Mouse (Mus musculus) stomach, postnatal 0 days (tissue): ENCODE results near the gene Gmds. TPM values are rescaled to one million over a fixed set of nuclear protein-coding genes. Genes with fewer than 3 reads are reported as not detected.

Experiments
- ATAC-seq: fragments of 200-750 bp; cut with Nextera tagmentation; 2 replicates; pipeline ENCODE4 v1.8.0; 2017; ENCODE audit not compliant: low FRiP score, low TSS enrichment
- DNase-seq: peaks from one replicate; pipeline ENCODE4 v3.0.0-alpha.2; 2016; ENCODE audit warnings: low spot score
- H3K27ac ChIP-seq: fragments of 300-500 bp; sonication (generic); replicated peaks from 2 replicates; pipeline ENCODE4 v1.5.1; 2014; ENCODE audit warnings: mild to moderate bottlenecking, control low read depth
- H3K27me3 ChIP-seq: fragments of 300-500 bp; sonication (generic); 2 replicates; pipeline ENCODE4 v1.6.1; 2014; ENCODE audit warnings: low read length; ENCODE audit not compliant: control insufficient read depth, insufficient read depth
- H3K36me3 ChIP-seq: fragments of 300-500 bp; sonication (generic); 2 replicates; pipeline ENCODE4 v1.6.1; 2014; ENCODE audit warnings: low read length, mixed read lengths; ENCODE audit not compliant: control insufficient read depth, insufficient read depth
- H3K4me1 ChIP-seq: fragments of 300-500 bp; sonication (generic); replicated peaks from 2 replicates; pipeline ENCODE4 v1.6.1; 2014; ENCODE audit warnings: antibody characterized with exemption; ENCODE audit not compliant: control insufficient read depth, insufficient read depth
- H3K4me2 ChIP-seq: fragments of 300-500 bp; sonication (generic); replicated peaks from 2 replicates; pipeline ENCODE4 v1.6.1; 2014; ENCODE audit warnings: low read depth, mild to moderate bottlenecking, control low read depth, moderate library complexity
- H3K4me3 ChIP-seq: fragments of 300-500 bp; sonication (generic); 2 replicates; pipeline ENCODE4 v1.5.1; 2014; ENCODE audit warnings: low read depth, low read length, control low read depth
- H3K9ac ChIP-seq: fragments of 300-500 bp; sonication (generic); 2 replicates; pipeline ENCODE4 v1.6.1; 2014; ENCODE audit warnings: mild to moderate bottlenecking, low read length, control low read depth, mixed read lengths
- H3K9me3 ChIP-seq: fragments of 300-500 bp; sonication (generic); 2 replicates; pipeline ENCODE4 v1.6.1; 2016; ENCODE audit warnings: low read length; ENCODE audit not compliant: control insufficient read depth
- CTCF ChIP-seq: IDR thresholded peaks from 2 replicates; pipeline ENCODE4 v1.5.1; 2016; ENCODE audit warnings: antibody characterized with exemption, low read depth, mild to moderate bottlenecking, moderate library complexity
- EP300 ChIP-seq: optimal IDR thresholded peaks from 2 replicates; pipeline ENCODE3; 2016; ENCODE audit warnings: antibody characterized with exemption
- WGBS: fragments of 180-500 bp; shearing (Covaris S2); extraction: QIAGEN DNeasy Blood & Tissue Kit; methylation state at CpG from one replicate; pipeline ENCODE4 v1.1.7; 2014; 5-methylcytosine and 5-hydroxymethylcytosine counted together
- polyA plus RNA-seq: library from polyadenylated mRNA; unstranded; fragments of >200 nt; fragmentation: Nextera tagmentation; extraction: Ambion mirVana; gene quantifications from 2 replicates; pipeline ENCODE4 v1.2.1, GENCODE M21; 2015

Gmds gene
- polyA plus RNA-seq, 1 experiment from 2014 or later = 102 TPM

DNA sequence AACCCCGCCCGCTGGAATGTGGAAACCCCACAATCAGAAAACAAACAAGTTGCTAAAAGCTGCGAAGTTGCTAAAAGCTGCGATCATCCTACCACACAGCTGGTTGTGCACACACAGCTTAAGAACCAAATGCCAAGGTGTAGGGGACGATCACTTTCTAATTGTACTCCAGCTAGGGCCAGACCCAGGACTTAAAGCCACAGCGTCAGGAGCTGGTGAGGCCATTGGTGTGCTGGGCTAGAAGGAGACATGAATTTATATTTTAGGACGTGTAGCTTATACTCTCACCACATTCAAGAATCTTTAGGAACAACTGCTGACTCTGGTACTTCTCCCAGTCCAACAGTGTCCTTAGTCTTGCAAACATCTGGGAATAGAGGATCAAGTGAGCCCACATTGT, 534.0 kb downstream of the Gmds start:
- H3K4me3 ChIP-seq = no peak overlapping the region
- DNase-seq (no peak), ATAC-seq (no peak)
- WGBS = 22% methylated on average over 7 of the region's 7 CpGs
- no peaks in the 10 kb centered on the region for H3K36me3 ChIP-seq
- no peak overlapping the region for H3K9ac ChIP-seq
- H3K4me1 ChIP-seq = no peaks in the 10 kb centered on the region; the same call in 1 of the 2 replicates
- TF ChIP-seq CTCF = no peak
- TF ChIP-seq EP300 = no peak
- no peak overlapping the region for H3K4me2 ChIP-seq
- H3K27ac ChIP-seq = no peak overlapping the region
- H3K27me3 ChIP-seq = peaks cover 13% of the 10 kb centered on the region; the same call in 1 of the 2 replicates
- H3K9me3 ChIP-seq = no peaks in the 10 kb centered on the region

- no peak for DNase-seq
- no peak overlapping the region for H3K4me2 ChIP-seq
Measured at GRCm38 (mm10) chr13:31803166-31804093, 535.1 kb downstream of the Gmds start.

GRCm38 (mm10) chr13:31802447-31802846, 536.1 kb downstream of the Gmds start:
- Histone ChIP-seq H3K4me1 (no peaks in the 10 kb centered on the region; the same call in 1 of the 2 replicates), H3K9me3 (no peaks in the 10 kb centered on the region), H3K4me3 (no peak overlapping the region), H3K27ac (no peak overlapping the region), H3K36me3 (no peaks in the 10 kb centered on the region), H3K27me3 (peaks cover 13% of the 10 kb centered on the region; the same call in 1 of the 2 replicates), H3K4me2 (no peak overlapping the region), H3K9ac (no peak overlapping the region)
- no peak for ATAC-seq
- DNase-seq = no peak
- 9% methylated on average over 5 of the region's 5 CpGs for WGBS
- TF ChIP-seq EP300 (no peak), CTCF (no peak)

More at GRCm38 (mm10) chr13:31803166-31804093, 535.1 kb downstream of the Gmds start:
- no peaks in the 10 kb centered on the region for H3K9me3 ChIP-seq
- H3K27me3 ChIP-seq = peaks cover 13% of the 10 kb centered on the region; the same call in 1 of the 2 replicates
- TF ChIP-seq CTCF = no peak
- no peak for TF ChIP-seq EP300
- WGBS = 7% methylated on average over 29 of the region's 31 CpGs
- no peak overlapping the region for H3K9ac ChIP-seq
- no peak overlapping the region for H3K27ac ChIP-seq
- H3K4me1 ChIP-seq = no peaks in the 10 kb centered on the region; the same call in 1 of the 2 replicates
- H3K36me3 ChIP-seq = no peaks in the 10 kb centered on the region
- ATAC-seq = no peak
- no peak overlapping the region for H3K4me3 ChIP-seq

GRCm38 (mm10) chr13:31801703-31802305, 536.7 kb downstream of the Gmds start:
- H3K9ac ChIP-seq = no peak overlapping the region
- DNase-seq (no peak), ATAC-seq (no peak)

GRCm38 (mm10) chr13:31800581-31801576, 537.7 kb downstream of the Gmds start:
- TF ChIP-seq EP300 = no peak
- TF ChIP-seq CTCF = peak; percentile 94
- ATAC-seq = peak; percentile 83
- 2% methylated on average over 43 of the region's 43 CpGs for WGBS

More at GRCm38 (mm10) chr13:31801703-31802305, 536.7 kb downstream of the Gmds start:
- H3K36me3 ChIP-seq = no peaks in the 10 kb centered on the region
- peak overlapping the region; percentile 32 for H3K4me3 ChIP-seq
- peak overlapping the region; percentile 58 for H3K4me2 ChIP-seq
- no peak for TF ChIP-seq EP300
- no peak for TF ChIP-seq CTCF
- no peaks in the 10 kb centered on the region; the same call in 1 of the 2 replicates for H3K4me1 ChIP-seq
- H3K9me3 ChIP-seq = no peaks in the 10 kb centered on the region
- no peak overlapping the region for H3K27ac ChIP-seq
- peaks cover 13% of the 10 kb centered on the region; the same call in 1 of the 2 replicates for H3K27me3 ChIP-seq
- 4% methylated on average over 24 of the region's 25 CpGs for WGBS

More at GRCm38 (mm10) chr13:31800581-31801576, 537.7 kb downstream of the Gmds start:
- H3K4me2 ChIP-seq = peak overlapping the region; percentile 58
- no peaks in the 10 kb centered on the region; the same call in 1 of the 2 replicates for H3K4me1 ChIP-seq
- peak; percentile 87 for DNase-seq
- peaks cover 13% of the 10 kb centered on the region; the same call in 1 of the 2 replicates for H3K27me3 ChIP-seq
- peak overlapping the region; percentile 32 for H3K4me3 ChIP-seq
- H3K9ac ChIP-seq = no peak overlapping the region; the same call in 1 of the 2 replicates
- no peak overlapping the region for H3K27ac ChIP-seq
- no peaks in the 10 kb centered on the region for H3K36me3 ChIP-seq
- H3K9me3 ChIP-seq = no peaks in the 10 kb centered on the region
